Mouse (Mus musculus): ENCODE data around the gene Abhd14b.

The Abhd14b gene

GRCm38 (mm10) chr9:106459946-106460345, 12.7 kb downstream of the Abhd14b start:
- no peak for DNase-seq (ENCODE audit: low read depth, low spot score)

DNA sequence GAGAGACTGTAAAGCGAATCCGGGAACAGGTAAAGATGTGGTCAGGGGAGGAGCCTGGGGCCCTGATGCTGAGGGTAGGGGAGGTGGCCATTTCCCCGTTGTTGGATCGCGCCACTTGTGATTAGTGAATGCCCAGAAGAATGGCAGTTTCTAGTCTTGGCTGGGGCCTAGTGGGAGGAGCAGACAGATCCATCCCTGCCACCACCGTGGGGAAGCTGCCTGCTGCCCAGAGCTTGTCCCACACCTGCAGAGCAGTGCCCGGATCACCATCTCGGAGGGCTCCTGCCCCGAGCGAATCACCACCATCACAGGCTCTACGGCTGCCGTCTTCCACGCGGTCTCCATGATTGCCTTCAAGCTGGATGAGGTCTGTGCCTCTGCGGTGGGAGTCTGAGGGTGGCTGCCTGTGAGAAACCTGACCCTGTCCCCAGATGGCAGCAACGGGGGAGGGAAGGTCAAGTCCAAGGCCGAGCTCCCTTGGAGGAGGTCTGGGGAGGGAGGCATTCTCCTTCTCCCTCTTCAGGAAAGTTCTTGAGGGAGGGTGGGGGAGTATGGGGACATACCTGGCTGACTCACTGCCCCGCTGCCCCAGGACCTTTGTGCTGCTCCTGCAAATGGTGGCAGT, 13.3 kb downstream of the Abhd14b start:
- DNase-seq (ENCODE audit: low read depth, low spot score), result no peak

DNA sequence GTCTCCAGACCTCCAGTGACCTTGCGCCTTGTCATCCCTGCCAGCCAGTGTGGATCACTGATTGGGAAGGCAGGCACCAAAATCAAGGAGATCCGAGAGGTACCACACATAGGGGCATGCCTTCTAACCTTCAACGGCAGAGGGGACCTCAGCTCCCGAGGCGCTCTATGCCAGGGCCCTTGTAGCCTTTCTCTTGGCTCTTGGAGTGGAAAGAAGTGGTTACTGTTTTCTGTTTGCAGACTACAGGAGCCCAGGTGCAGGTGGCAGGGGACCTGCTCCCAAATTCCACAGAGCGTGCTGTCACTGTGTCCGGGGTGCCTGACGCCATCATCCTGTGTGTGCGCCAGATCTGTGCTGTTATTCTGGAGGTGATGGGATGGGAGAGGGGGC, 13.8 kb downstream of the Abhd14b start:
- no peak for DNase-seq (ENCODE audit: low read depth, low spot score)

DNA sequence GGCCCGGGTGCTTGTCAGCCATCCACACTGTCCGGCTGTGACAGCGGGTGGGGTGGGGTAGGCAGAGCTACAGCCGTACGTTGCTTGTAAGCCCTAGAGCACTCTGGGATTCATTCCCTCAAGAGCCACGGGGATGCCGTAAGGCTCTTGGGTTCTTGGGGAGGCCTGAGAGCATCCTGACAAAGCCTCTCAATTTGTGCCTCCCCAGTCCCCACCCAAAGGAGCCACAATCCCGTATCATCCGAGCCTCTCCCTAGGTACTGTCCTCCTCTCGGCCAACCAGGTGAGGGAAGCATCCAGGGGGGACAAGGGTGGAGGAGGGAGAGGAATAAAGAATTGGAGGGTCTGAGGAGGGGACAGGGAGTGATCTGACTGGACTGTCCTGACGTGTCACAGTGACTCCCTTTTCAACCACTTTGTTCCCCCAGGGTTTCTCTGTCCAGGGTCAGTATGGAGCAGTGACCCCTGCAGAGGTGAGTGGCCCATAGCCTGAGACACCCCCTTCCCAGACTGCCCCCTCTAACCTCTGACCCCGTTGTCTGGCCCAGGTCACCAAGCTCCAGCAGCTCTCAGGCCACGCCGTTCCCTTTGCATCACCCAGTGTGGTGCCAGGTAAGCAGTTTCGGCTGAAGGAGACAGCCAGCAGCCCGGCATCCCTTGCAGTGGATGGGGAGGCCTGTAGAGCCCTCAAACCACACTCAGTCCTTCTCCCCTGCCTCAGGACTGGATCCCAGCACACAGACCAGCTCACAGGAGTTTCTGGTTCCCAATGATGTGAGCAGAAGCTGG, 14.6 kb downstream of the Abhd14b start:
- no peak for DNase-seq (ENCODE audit: low read depth, low spot score)

DNA sequence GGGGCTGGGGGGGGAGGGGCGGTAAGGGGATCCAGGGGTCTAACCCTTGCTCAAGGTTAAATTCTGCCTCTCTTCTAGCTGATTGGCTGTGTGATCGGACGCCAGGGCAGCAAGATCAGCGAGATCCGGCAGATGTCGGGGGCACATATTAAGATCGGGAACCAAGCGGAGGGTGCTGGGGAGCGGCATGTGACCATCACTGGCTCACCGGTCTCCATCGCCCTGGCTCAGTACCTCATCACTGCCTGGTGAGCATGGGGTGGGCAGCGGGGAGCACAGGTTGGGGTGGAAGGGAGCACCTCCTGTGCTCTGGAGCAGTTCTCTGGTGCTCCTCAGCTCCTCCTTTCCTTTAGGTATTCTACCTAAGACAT, 15.2 kb downstream of the Abhd14b start:
- DNase-seq (ENCODE audit: low read depth, low spot score), result no peak

DNA sequence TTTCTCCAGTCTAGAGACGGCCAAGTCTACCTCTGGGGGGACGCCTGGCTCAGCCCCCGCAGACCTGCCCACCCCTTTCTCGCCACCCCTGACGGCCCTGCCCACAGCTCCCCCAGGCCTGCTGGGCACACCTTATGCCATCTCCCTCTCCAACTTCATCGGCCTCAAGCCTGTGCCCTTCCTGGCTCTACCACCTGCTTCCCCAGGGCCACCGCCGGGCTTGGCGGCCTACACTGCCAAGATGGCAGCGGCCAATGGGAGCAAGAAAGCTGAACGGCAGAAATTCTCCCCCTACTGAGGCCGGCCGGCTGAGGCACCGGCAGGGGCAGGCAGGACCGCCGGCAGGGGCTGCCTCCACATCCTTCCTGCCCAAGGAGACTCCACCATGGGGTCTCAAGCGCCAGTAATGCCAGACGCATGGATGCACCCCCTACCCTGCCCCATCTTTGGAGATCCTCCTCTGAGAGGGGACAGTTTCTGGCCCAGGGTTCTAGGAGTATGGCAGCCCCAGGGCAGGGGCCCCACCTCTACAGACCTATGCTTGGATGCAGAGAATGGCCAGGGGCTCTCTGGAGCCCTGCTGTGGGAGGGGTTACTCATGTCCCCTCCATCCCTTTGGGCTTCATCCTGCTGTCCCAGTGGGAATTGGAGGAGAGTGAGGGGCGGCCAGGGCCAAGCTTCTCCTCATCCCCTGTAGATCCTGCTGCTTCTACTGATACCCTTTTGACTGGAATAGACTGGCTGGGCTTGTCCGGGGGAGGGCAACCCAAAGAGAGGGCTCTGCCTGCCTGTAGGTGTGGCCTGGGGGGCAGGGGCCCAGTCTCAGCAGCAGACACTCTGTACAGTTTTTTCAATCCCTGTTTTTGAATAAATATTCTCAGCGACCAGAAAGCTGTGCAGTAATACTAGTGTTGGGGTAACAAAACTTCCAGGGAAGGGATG, 16.1 kb downstream of the Abhd14b start:
- DNase-seq (ENCODE audit: low read depth, low spot score), result no peak

DNA sequence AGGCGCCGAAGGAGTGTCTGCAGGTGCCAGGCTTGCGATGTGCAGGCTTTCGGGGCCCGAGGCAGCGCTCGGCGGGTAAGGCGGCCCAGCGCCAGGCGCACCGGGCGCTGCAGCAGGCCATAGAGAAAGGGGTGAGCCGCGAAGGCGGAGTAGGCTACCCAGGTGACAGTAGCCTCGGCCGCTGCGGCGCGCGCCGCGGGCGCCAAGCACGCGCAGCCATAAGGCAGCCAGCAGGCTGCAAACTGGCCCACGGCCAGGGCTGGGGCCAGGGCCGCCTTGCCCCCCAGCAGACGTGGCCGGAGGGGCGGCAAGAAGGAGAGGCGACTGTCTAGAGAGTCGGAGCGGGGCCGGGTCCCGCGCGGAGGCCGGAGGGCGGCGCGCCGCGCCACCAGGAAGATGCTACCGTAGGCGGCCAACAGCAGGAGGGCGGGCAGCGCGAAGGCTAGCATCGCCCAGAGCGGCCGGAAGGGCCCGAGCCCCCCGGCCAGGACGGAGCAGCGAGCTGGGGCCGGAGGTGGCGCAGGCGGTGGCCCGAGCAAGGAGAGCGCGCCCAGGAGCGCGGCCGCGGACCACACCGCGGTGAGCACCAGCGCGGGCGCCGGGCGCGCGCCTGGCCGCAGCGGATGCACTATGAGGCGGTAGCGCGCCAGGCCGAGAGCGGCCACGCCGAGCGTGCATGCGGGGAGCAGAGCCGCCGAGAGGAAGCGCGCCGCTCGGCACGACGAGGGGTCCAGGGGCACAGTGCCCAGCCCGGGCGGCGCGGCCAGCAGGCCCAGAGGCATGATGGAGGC, 17.7 kb downstream of the Abhd14b start:
- peak; percentile 77 for DNase-seq (ENCODE audit: low read depth, low spot score)

GRCm38 (mm10) chr9:106465571-106466200, 18.4 kb downstream of the Abhd14b start, which contains the start of gene Gpr62:
Gene Gpr62 (minus strand): TSS chr9:106465938.
- no peak for DNase-seq (ENCODE audit: low read depth, low spot score)

GRCm38 (mm10) chr9:106466721-106467120, 19.5 kb downstream of the Abhd14b start:
- no peak for DNase-seq (ENCODE audit: low read depth, low spot score)

DNA sequence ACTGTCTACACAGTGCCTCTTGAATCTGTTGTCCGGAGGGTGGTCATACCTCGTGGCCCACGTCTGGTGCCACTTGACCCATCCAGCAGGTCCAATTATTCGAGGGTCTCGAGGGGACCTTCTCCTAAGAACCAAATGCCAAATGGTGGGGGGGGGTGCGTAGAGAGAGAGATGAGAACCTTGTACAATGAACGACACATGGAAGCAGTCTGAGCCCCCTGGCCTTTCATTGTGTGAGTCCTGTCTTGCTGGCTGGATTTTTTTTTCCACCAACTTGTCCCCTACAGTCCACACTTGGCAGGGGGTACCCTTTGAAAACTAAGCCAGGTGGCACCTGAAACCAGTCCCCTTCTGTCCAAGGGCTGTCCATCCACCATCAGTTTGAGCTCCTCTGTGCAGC, 20.5 kb downstream of the Abhd14b start:
- no peak for DNase-seq (ENCODE audit: low read depth, low spot score)

- DNase-seq (ENCODE audit: low read depth, low spot score), result no peak
Observed at GRCm38 (mm10) chr9:106469317-106469716, 22.1 kb downstream of the Abhd14b start.

GRCm38 (mm10) chr9:106469776-106470175, 22.5 kb downstream of the Abhd14b start:
- no peak for DNase-seq (ENCODE audit: low read depth, low spot score)

DNA sequence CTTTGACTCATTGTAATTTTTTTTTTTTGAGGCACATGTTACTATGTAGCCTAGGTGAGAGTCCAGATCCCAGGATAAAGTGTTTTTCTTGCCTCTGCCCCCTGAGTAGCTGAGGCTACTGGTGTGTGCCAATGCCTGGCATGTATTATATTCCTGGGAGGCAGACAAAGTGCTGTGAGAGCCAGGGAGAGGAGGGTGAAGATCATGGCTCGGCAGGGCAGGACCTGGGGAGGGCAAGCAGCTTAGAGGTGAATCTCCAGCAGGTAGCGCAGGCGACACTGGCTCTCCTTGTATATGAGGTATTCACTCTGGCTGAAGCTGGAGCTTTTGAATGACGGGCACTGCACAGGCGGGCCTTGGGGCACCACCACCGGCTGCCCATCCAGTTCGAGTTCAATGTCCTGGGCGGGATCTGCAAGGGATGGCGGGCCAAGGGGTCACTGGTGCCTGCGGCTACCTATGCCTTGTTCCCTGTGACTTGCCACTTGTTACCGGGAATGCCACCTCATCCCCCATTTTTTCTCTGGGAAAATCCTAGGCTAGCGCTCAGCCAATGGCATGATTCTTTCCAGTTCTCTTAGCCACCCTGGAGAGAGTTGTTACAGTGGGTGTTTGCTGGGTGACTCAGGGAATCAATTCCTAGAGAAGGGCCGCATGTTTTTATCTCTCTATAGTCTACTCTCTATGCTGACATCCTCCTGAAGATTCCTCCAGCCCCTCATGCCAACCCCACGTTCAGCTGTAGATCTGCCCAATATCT, 23.9 kb downstream of the Abhd14b start:
- no peak for DNase-seq (ENCODE audit: low read depth, low spot score)

GRCm38 (mm10) chr9:106471892-106472291, 24.6 kb downstream of the Abhd14b start:
- DNase-seq (ENCODE audit: low read depth, low spot score), result peak; percentile 93

GRCm38 (mm10) chr9:106472321-106472720, 25.1 kb downstream of the Abhd14b start:
- DNase-seq (ENCODE audit: low read depth, low spot score), result no peak

- no peak for DNase-seq (ENCODE audit: low read depth, low spot score)
Observed at GRCm38 (mm10) chr9:106473081-106473752, 26.0 kb downstream of the Abhd14b start.

DNA sequence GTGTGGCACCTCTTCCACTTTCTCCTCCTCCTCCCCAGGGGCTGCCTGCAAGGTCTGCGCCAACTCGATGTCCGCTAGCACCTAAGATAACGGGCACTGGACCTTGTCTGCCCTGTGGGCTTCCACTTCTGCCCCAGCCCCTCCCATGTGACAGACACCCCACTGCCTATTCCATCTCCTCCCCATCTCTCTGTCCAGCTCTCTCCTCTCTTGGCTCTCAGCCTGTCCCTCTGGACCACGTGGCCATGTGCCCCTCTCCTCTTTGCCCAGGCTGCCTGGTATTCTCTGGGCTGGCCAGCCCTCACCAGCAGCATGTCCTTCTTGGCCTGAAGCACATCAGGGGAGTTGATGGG, 26.5 kb downstream of the Abhd14b start:
- DNase-seq (ENCODE audit: low read depth, low spot score), result no peak

DNA sequence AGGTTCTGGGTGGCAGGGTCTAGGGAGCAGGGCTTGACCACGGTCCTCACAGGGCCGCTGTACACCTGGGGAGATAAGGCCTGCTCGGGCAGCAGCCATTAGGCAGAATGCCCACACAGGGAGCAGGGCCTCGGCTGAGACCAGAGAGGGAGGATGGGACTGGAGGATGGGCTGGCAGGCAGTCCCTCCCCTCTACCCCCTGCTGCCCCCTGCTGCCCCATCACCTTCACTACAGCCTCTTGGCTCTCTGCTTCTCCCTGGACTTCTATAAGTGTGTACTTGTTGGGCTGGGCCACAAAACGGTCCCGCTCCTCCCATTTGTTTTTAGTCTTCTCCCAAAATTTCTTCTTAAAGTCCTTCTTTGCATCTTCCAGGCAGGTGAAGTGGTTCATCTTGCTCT, 27.2 kb downstream of the Abhd14b start:
- DNase-seq (ENCODE audit: low read depth, low spot score), result peak; percentile 93

DNA sequence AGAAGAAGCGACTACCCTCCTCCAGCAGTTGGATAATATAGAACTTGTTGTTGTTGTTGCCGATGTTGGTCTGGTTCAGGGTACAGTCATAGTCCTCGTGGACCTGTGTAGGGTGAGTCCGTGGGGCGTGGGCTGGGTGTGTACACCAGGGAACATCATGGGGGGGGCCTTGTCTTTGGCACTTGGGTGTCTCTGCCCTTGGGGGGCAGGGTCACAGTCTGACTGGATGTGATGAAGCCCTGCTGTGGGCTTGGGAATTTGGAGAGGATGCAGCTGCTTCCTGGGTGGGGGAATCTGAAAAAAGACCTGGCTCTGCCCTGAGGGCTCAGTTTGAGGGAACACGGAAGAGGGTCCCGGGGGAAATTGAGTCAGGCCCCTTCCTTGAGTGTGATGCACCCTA, 27.8 kb downstream of the Abhd14b start:
- peak; percentile 87 for DNase-seq (ENCODE audit: low read depth, low spot score)

DNA sequence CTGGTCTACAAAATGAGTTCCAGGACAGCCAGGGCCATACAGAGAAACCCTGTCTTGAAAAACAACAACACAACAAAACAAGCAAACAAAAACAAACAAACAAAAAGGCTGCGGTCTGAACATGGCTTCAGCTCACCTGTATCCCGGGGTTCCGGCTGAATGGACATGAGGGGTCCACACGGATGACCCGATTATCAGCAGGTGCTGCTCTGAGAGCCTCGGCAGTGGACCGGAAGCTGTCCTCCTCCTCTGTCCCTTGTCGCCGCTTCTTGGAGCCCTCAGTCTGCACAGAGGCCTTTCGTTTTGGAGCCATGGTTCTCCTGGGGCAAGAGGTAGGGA, 28.4 kb downstream of the Abhd14b start, which contains the start of gene Rrp9:
Gene Rrp9 (plus strand): TSS at position 301 of the 339 bp plus-strand sequence.
- no peak for DNase-seq (ENCODE audit: low read depth, low spot score)
